Comparison of ENCODE assay signal across 19 mouse cellular contexts in the genomic region with DNA sequence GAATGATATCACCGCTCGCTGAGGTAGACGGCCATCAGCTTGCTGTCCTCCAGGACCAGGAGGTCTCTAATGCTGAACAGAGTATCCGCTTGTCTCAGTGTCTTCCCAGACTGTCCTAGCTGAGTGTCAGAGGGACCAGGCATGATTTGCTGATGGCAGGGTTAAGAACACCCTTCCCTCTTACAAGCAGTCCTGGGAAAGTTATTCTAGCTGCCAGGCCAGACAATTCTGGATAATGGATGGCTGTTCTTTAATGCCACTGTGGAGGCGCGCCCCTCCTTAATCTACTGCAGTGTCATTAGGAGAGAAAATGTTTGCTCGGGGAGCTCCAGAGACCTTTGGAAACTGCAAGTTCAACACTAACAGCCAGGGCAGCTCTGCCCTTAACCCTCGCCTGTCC.
"Had no signal": no experiment of that assay in that cellular context is flagged by ENCODE, and none has a peak within 500 bp of the region (broad histone marks: within the 10 kb centered on the region; RNA-seq: fewer than 3 reads in every experiment).

No protein-coding gene starts in this region.

- H3K4me3 ChIP-seq: limb, embryonic 12.5 days; liver, embryonic 13.5 days; lung, embryonic 15.5 days; megakaryocyte, embryonic 14.5 days; midbrain, embryonic 12.5 days; neural tube, embryonic 12.5 days; stomach, embryonic 15.5 days had no signal

- H3K9me3 ChIP-seq: limb, embryonic 12.5 days; liver, embryonic 13.5 days; lung, embryonic 15.5 days; midbrain, embryonic 12.5 days; neural tube, embryonic 12.5 days; stomach, embryonic 15.5 days had no signal

- H3K36me3 ChIP-seq: limb, embryonic 12.5 days; liver, embryonic 13.5 days; lung, embryonic 15.5 days; midbrain, embryonic 12.5 days; neural tube, embryonic 12.5 days; stomach, embryonic 15.5 days had no signal

- ATAC-seq: intestine, embryonic 16.5 days; liver, postnatal 0 days had no signal

- H3K4me1 ChIP-seq: limb, embryonic 12.5 days; liver, embryonic 13.5 days; lung, embryonic 15.5 days; megakaryocyte, embryonic 14.5 days; midbrain, embryonic 12.5 days; stomach, embryonic 15.5 days had no signal

- H3K27ac ChIP-seq: limb, embryonic 12.5 days; liver, embryonic 13.5 days; lung, embryonic 15.5 days; macrophage; midbrain, embryonic 12.5 days; neural tube, embryonic 12.5 days; stomach, embryonic 15.5 days had no signal

- DNase-seq: kidney, adult 2 months; kidney, postnatal 36 days; layer of hippocampus, adult 9-11 months; layer of hippocampus, postnatal 36 days; liver; liver, embryonic 13.5 days; liver, postnatal 0 days; lung, postnatal 14 days; right cerebral cortex, postnatal 4 days; thymus, adult 2 months; thymus, postnatal 25 days had no signal

- H3K27me3 ChIP-seq: limb, embryonic 12.5 days; liver, embryonic 13.5 days; lung, embryonic 15.5 days; megakaryocyte, embryonic 14.5 days; midbrain, embryonic 12.5 days; neural tube, embryonic 12.5 days; stomach, embryonic 15.5 days had no signal

- H3K4me2 ChIP-seq: limb, embryonic 12.5 days; liver, embryonic 13.5 days; lung, embryonic 15.5 days; midbrain, embryonic 12.5 days; neural tube, embryonic 12.5 days; stomach, embryonic 15.5 days had no signal

- H3K9ac ChIP-seq: limb, embryonic 12.5 days; liver, embryonic 13.5 days; liver, postnatal 0 days; lung, embryonic 15.5 days; midbrain, embryonic 12.5 days; neural tube, embryonic 12.5 days; stomach, embryonic 15.5 days had no signal
